ENCODE assay signal across 17 mouse cellular contexts in the genomic region with DNA sequence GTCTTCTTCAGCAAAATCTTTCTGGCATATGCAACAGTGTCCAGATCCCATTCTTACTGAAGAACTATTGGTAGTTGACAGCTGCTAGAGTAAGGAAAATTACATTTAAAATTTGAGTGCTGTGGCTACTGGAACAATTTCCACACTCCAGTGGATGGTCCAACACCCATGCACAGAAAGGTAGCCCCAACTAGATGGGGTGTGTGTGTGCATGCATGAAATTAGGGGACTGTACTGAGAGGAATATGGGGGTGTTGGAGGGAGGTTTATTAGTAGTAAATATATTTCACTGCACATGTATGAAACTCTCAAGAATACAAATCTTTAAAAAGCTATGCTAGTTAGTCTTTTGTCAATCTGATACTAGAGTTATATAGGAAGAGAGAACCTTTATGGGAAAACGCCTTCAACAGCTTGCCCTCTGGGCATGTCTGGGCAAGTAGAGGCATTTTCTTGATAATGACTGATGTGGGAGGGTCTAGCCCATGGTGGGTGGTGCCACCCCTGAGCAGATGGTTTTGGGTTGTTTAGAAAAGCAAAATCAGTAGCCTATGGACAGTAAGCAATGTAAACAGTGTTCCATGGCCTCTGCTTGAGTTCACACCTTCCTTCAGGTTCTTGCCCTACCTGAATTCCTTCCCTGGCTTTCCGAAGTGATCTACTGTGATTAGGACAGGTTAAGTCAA. TPM values are rescaled to one million over a fixed set of nuclear protein-coding genes. Genes with fewer than 3 reads are reported as not detected.
DNase-seq lines count a peak whose midpoint lies in the region; ATAC-seq and TF ChIP-seq lines count a peak whose summit lies in the region.
"Had no signal": no experiment of that assay in that cellular context is flagged by ENCODE, and none has a peak within 500 bp of the region (broad histone marks: within the 10 kb centered on the region; RNA-seq: fewer than 3 reads in every experiment).

No protein-coding gene starts in this region.

- H3K36me3 ChIP-seq in liver, embryonic 14.5 days (replicated peaks; ENCODE audit: control insufficient read depth, insufficient read depth, low read depth): no peaks in the 10 kb centered on the region
- H3K36me3 ChIP-seq: intestine, embryonic 15.5 days had no signal

- WGBS in liver, embryonic 14.5 days (ENCODE audit: insufficient replicate concordance): 47% methylated on average over 2 of the region's 2 CpGs

- no peak overlapping the region for H3K9ac ChIP-seq in liver, embryonic 14.5 days (replicated peaks)
- H3K9ac ChIP-seq: intestine, embryonic 15.5 days; limb, embryonic 13.5 days had no signal

- TF ChIP-seq CTCF in bone marrow macrophage, adult 2 months (IDR thresholded peaks at IDR 0.05; ENCODE audit: low read depth, low read length): no peak
- no peak for TF ChIP-seq CTCF in liver, embryonic 14.5 days (IDR thresholded peaks at IDR 0.05; ENCODE audit: low read depth)

- peak overlapping the region; percentile 81 for H3K27ac ChIP-seq in bone marrow macrophage, adult 2 months (ENCODE audit: insufficient read depth, low read depth, low read length)
- no peak overlapping the region for H3K27ac ChIP-seq in liver, embryonic 14.5 days
- H3K27ac ChIP-seq: hindbrain, embryonic 10.5 days; intestine, embryonic 15.5 days; left cerebral cortex, adult 2 months; limb, embryonic 13.5 days had no signal

- no peak for TF ChIP-seq POLR2A in bone marrow macrophage, adult 2 months (IDR thresholded peaks at IDR 0.05; ENCODE audit: borderline replicate concordance, low read depth, low read length)

- H3K4me2 ChIP-seq in liver, embryonic 14.5 days (ENCODE audit: low read depth): peak overlapping the region; percentile 14; the same call in 1 of the 2 replicates
- H3K4me2 ChIP-seq: heart, embryonic 11.5 days; intestine, embryonic 15.5 days; limb, embryonic 13.5 days had no signal

- H3K27me3 ChIP-seq in liver, embryonic 14.5 days (ENCODE audit: control insufficient read depth, insufficient read depth, low read length): no peaks in the 10 kb centered on the region
- H3K27me3 ChIP-seq: intestine, embryonic 15.5 days; limb, embryonic 13.5 days had no signal

- TF ChIP-seq EP300 in liver, embryonic 14.5 days (IDR thresholded peaks at IDR 0.05; ENCODE audit: low read depth): no peak

- no peaks in the 10 kb centered on the region for H3K9me3 ChIP-seq in liver, embryonic 14.5 days (ENCODE audit: control insufficient read depth, low read length)
- H3K9me3 ChIP-seq: hindbrain, embryonic 10.5 days; intestine, embryonic 15.5 days; limb, embryonic 13.5 days had no signal

- peak; percentile 74; the same call in 1 of the 2 replicates for ATAC-seq in liver, embryonic 14.5 days (ENCODE audit: insufficient read depth)
- ATAC-seq: intestine, embryonic 15.5 days had no signal

- DNase-seq in urinary bladder, adult 18-20 months (ENCODE audit: low spot score in 2 of 2): peak; percentile 35 to 39
- no peak for DNase-seq in urinary bladder, postnatal 10 days (ENCODE audit: low spot score)
- DNase-seq in liver, embryonic 14.5 days (ENCODE audit: low read depth in 3 of 3, low spot score in 3 of 3): peak in 2 of 3 experiments; percentile 9 to 16
- DNase-seq in adrenal gland, adult 2 months: no peak
- no peak for DNase-seq in natural killer cell, adult 2 months (ENCODE audit: low spot score in 2 of 2)
- no peak for DNase-seq in spleen, adult 12 weeks (ENCODE audit: low spot score)
- no peak for DNase-seq in frontal cortex, adult 2 months (ENCODE audit: extremely low spot score in 1 of 2, low spot score in 1 of 2)
- DNase-seq: adrenal gland, postnatal 36 days; cerebellum, adult 18-20 months; kidney, postnatal 25 days; lung, postnatal 36 days had no signal

- peaks cover 48% of the 10 kb centered on the region for H3K4me1 ChIP-seq in bone marrow macrophage, adult 2 months (ENCODE audit: control insufficient read depth, insufficient read depth, low read length)
- peaks cover 6 to 8% of the 10 kb centered on the region in 2 experiments for H3K4me1 ChIP-seq in liver, embryonic 14.5 days (replicated peaks; ENCODE audit: control insufficient read depth in 2 of 2, insufficient read depth in 2 of 2, low read length in 1 of 2)
- H3K4me1 ChIP-seq: hindbrain, embryonic 10.5 days had no signal

- no peak overlapping the region for H3K4me3 ChIP-seq in bone marrow macrophage, adult 2 months (ENCODE audit: insufficient read depth, low read length)
- H3K4me3 ChIP-seq in liver, embryonic 14.5 days (ENCODE audit: insufficient read depth in 1 of 2, low read depth in 2 of 2, low read length in 2 of 2): no peak overlapping the region
- H3K4me3 ChIP-seq: hindbrain, embryonic 10.5 days; intestine, embryonic 15.5 days; left cerebral cortex, adult 2 months; limb, embryonic 13.5 days had no signal

RNA-seq across cellular contexts. Expression of gene Slc25a36, which starts 7.4 kb away (rescaled TPM):
- polyA plus RNA-seq in bone marrow macrophage, adult 2 months (2012; ENCODE audit: insufficient read depth, insufficient read length, missing spikeins): 116 and 128 TPM in 2 replicates
- polyA plus RNA-seq in liver, embryonic 14.5 days (2012; rRNA removed): 6.4 and 6.6 TPM in 2 replicates
- 6.7 and 8.1 TPM in 2 replicates for polyA plus RNA-seq in liver, embryonic 14.5 days (2014; fragmentation: Nextera tagmentation; extraction: Ambion mirVana)
- total RNA-seq in adrenal gland, adult 2 months (2021): 10 to 100 TPM; 57.4 to 62.0 TPM
- polyA plus RNA-seq in adrenal gland, adult 2 months (2012; rRNA removed): 7.1 and 8.5 TPM in 2 replicates
- 65.9 and 71.5 TPM in 2 replicates for polyA plus RNA-seq in frontal cortex, adult 2 months (2012; rRNA removed)

Comparison
In these comparisons a context has a peak if more than half of its experiments do, and no peak if none do; other contexts are left out.
1. DNase-seq: peak in urinary bladder, adult 18-20 months (2 of 2) and liver, embryonic 14.5 days (2 of 3); none in urinary bladder, postnatal 10 days (single experiment), adrenal gland, adult 2 months (single experiment), natural killer cell, adult 2 months (0 of 2), spleen, adult 12 weeks (single experiment) and frontal cortex, adult 2 months (0 of 2).